ENCODE assay signal across 8 mouse cellular contexts in the genomic region with DNA sequence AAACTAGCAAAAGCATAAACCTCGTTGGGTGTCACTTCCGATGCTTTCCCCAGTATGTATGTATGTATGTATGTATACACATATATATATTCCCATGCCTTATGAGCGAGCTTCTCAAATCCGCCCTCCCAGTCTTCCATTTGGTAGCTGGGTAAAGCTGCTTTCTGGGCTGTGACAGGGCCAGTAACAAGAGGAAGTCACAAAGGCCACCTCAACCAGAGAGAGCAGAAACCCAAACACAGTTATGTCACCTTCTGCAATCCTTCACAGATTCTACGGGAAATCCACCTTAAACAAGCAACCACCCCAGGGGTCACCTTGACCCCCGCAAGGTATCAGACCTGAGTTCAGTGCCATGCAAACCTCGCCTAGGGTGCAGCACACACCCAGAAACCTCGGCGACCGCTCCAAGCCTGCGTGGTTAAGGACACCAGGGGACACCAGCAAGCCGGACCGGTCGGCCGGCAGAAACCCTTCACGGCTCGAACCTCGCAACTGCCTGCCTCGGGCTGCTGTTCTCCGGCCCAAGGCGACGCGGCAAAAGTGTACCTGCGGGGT. TPM values are rescaled to one million over a fixed set of nuclear protein-coding genes. Genes with fewer than 3 reads are reported as not detected.
DNase-seq lines count a peak whose midpoint lies in the region; ATAC-seq and TF ChIP-seq lines count a peak whose summit lies in the region.

No protein-coding gene starts in this region.

- 3% methylated on average over 24 of the region's 24 CpGs for WGBS in hindbrain, embryonic 15.5 days
- 4% methylated on average over 24 of the region's 24 CpGs for WGBS in midbrain, embryonic 13.5 days

- peak overlapping the region; percentile 98 for H3K27ac ChIP-seq in left cerebral cortex, adult 2 months
- peak overlapping the region; percentile 91 for H3K27ac ChIP-seq in hindbrain, embryonic 15.5 days (replicated peaks)
- H3K27ac ChIP-seq in midbrain, embryonic 13.5 days: peak overlapping the region; percentile 66

- intact Hi-C loops in left cerebral cortex, adult 2 months (cut with DNase I): loop anchor here (2.0 to 10.0 kb wide), 3 partner anchors 117 to 341 kb away; a partner anchor contains a TSS
- intact Hi-C loops in left cerebral cortex, postnatal 25 days (cut with DNase I): loop anchor here (2.0 to 10.0 kb wide), 5 partner anchors 119 to 334 kb away; a partner anchor contains a TSS

- H3K9ac ChIP-seq in hindbrain, embryonic 15.5 days: peak overlapping the region; percentile 83
- H3K9ac ChIP-seq in midbrain, embryonic 13.5 days (replicated peaks): peak overlapping the region; percentile 89

- no peaks in the 10 kb centered on the region for H3K27me3 ChIP-seq in hindbrain, embryonic 15.5 days
- H3K27me3 ChIP-seq in midbrain, embryonic 13.5 days: no peaks in the 10 kb centered on the region

- H3K4me3 ChIP-seq in left cerebral cortex, adult 2 months: peak overlapping the region; percentile 93
- peak overlapping the region; percentile 65 for H3K4me3 ChIP-seq in hindbrain, embryonic 15.5 days
- peak overlapping the region; percentile 95 for H3K4me3 ChIP-seq in midbrain, embryonic 13.5 days (replicated peaks)

- peak overlapping the region; percentile 84 for H3K4me2 ChIP-seq in hindbrain, embryonic 15.5 days
- peak overlapping the region; percentile 90 for H3K4me2 ChIP-seq in midbrain, embryonic 13.5 days (replicated peaks)

- no peaks in the 10 kb centered on the region for H3K36me3 ChIP-seq in hindbrain, embryonic 15.5 days
- no peaks in the 10 kb centered on the region for H3K36me3 ChIP-seq in midbrain, embryonic 13.5 days

- peak; percentile 61 for ATAC-seq in hindbrain, embryonic 15.5 days (ENCODE audit: low FRiP score, low read depth)
- peak; percentile 79 for ATAC-seq in midbrain, embryonic 13.5 days

- no peak for TF ChIP-seq CTCF in left cerebral cortex, adult 2 months (IDR thresholded peaks at IDR 0.05)

- no peaks in the 10 kb centered on the region for H3K9me3 ChIP-seq in hindbrain, embryonic 15.5 days
- no peaks in the 10 kb centered on the region for H3K9me3 ChIP-seq in midbrain, embryonic 13.5 days

- peaks cover 28% of the 10 kb centered on the region for H3K4me1 ChIP-seq in hindbrain, embryonic 15.5 days (replicated peaks)
- peaks cover 25% of the 10 kb centered on the region for H3K4me1 ChIP-seq in midbrain, embryonic 13.5 days (replicated peaks)

- no peak for DNase-seq in left cerebral cortex, adult 2 months (ENCODE audit: extremely low spot score in 1 of 2, low spot score in 2 of 2)
- no peak for DNase-seq in left cerebral cortex, adult 11 months (ENCODE audit: low spot score)
- peak; percentile 44 for DNase-seq in c-Kit-negative CD71-positive TER-119-positive erythroid progenitor cells, embryonic 14.5 days (ENCODE audit: low read depth, low spot score)
- no peak for DNase-seq in spleen, adult 12 weeks (ENCODE audit: low spot score)
- no peak for DNase-seq in layer of hippocampus, postnatal 36 days
- no peak for DNase-seq in left cerebral cortex, postnatal 25 days (ENCODE audit: low spot score in 2 of 2)

RNA-seq across cellular contexts. Expression of a gene that starts 3.4 kb away (rescaled TPM):
- total RNA-seq in left cerebral cortex, adult 2 months (2021): 100 to 1,000 TPM; 165 to 169 TPM
- polyA plus RNA-seq in hindbrain, embryonic 15.5 days (2015; fragmentation: Nextera tagmentation; extraction: Ambion mirVana): 183 and 196 TPM in 2 replicates
- 184 and 188 TPM in 2 replicates for polyA plus RNA-seq in midbrain, embryonic 13.5 days (2015; fragmentation: Nextera tagmentation; extraction: Ambion mirVana)
- 100 to 1,000 TPM; 173 to 181 TPM for total RNA-seq in layer of hippocampus, postnatal 36 days (2021)
- total RNA-seq in left cerebral cortex, postnatal 25 days (2021): 100 to 1,000 TPM; 165 to 177 TPM
